Mouse (Mus musculus) embryonic stem cell, embryonic (primary cell): Measurements from ENCODE around the gene Lamtor2.

Experiments used
- CTCF ChIA-PET, 4 experiments: fragments of 300-600 bp in 2 of 4; fragments of 350-600 bp in 2 of 4; sonication (Branson Sonifier 250); formaldehyde crosslinking; loops; one replicate each; lab custom pipeline; 2022; ENCODE audit warnings: inconsistent platforms in 2 of 4; lab: Charles Lee
- POLR2A ChIA-PET, 4 experiments: fragments of 300-600 bp in 2 of 4; fragments of 350-600 bp in 2 of 4; sonication (Branson Sonifier 250); formaldehyde crosslinking; loops; one replicate each; lab custom pipeline; 2022; ENCODE audit warnings: antibody characterized with exemption in 4 of 4, inconsistent platforms in 1 of 4; lab: Charles Lee

Gene Lamtor2

GRCm38 (mm10) chr3:88503505-88503863 is 49.4 kb downstream of the Lamtor2 start:
- ChIA-PET POLR2A (interaction anchor here in 3 of 4 experiments (0.6 to 30.0 kb wide), 25 partner anchors 8 to 361 kb away, joined by 3 to 624 read pairs (median 3); partner anchors contain the start of genes Lamtor2 (in 2 of the 3), Lmna (in 1 of the 3), Mef2d (in 1 of the 3) and Mex3a (in 1 of the 3)), CTCF (interaction anchor here in 3 of 4 experiments (0.7 to 3.4 kb wide), 5 partner anchors 18 to 53 kb away, joined by 3 to 17 read pairs (median 4); no protein-coding TSS in a partner anchor)

DNA sequence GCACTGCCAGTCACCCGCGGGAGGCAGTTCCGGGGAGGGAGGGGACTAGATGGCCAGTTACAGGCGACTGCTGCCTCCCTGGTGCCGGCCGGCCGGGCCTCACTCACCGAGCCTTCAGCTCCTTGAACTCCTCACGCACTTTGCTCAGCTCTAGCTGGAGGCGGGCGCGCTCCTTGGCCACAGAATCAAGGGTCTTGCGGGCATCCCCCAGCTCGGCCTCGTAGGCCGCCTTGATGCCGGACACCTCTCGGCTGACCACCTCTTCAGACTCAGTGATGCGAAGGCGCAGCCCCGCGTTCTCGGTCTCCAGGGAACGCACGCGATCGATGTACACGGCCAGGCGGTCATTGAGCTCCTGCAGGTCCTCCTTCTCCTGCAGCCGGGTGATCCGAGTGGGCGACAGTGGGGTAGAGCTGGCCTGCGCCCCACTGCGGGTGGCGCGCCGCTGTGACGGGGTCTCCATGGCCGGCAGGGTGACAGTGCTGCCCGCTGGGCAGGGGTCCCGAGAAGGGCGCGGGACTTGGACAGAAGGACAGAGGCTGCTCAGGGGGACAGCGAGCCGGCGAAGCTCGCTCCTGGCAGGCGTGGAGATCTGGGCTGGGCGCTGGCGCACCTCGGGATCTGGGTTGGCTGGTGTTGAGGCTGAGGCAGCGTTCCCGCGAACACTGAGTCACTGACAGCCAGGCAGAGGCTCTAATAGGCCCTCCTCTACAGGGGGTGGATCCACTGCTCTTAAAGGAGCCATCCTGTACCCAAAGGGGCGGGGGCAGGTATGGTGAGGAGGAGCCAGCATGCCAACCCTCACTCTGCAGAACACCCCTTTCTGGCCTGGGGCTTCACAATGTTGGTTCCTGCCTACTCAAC is 50.0 kb downstream of the Lamtor2 start:
- ChIA-PET POLR2A (interaction anchor here in 3 of 4 experiments (0.5 to 30.0 kb wide), 35 partner anchors 7 to 361 kb away, joined by 3 to 624 read pairs (median 5); partner anchors contain the start of genes Ssr2 (in 2 of the 3), Lmna (in 1 of the 3), Mef2d (in 1 of the 3) and Mex3a (in 1 of the 3)), CTCF (interaction anchor here (0.6 to 3.4 kb wide), 10 partner anchors 12 to 62 kb away, joined by 3 to 17 read pairs (median 4); no protein-coding TSS in a partner anchor)

GRCm38 (mm10) chr3:88502031-88502571 is 50.8 kb downstream of the Lamtor2 start:
- ChIA-PET CTCF (interaction anchor here (0.5 to 3.4 kb wide), 12 partner anchors 12 to 940 kb away, joined by 3 to 17 read pairs (median 4); no protein-coding TSS in a partner anchor), POLR2A (interaction anchor here (0.5 to 30.0 kb wide), 36 partner anchors 7 to 281 kb away, joined by 3 to 624 read pairs (median 6); partner anchors contain the start of genes Lmna (in 3 of the 4), Pmf1 (in 2 of the 4), Lamtor2 (in 1 of the 4) and Mex3a (in 1 of the 4))

DNA sequence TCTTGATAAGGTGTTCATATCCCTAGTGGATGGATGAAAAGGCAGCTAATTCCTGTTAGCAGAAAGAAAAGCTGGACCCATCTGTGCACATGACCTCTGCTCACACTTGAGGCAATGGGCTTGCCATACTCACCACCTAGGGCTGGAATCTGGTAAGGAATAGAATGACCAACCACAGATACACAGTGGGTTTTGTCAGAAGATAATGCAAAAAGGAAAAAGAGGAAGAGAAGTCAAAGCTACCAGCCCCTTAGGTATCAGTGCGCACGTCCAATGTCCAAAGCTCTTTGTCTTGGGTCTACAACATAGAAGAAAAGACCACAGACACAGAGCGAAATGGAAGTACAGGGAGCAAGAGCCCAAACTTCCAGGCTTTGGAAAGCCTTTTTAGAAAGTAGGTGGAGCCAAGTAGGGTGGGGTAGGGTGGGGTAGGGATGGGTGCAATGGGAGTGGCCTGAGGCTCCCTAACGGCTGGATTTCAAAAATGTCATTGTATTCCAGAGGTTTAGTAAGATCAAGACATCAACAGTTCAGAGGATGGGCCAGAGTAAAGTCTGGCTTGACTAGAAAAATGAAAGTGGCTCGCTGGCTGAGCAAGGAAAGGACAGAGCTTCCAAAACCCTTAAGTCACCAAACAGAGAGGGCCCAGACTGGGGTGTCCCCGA is 51.4 kb downstream of the Lamtor2 start:
- ChIA-PET POLR2A (interaction anchor here (0.5 to 30.0 kb wide), 40 partner anchors 8 to 580 kb away, joined by 3 to 624 read pairs (median 5); partner anchors contain the start of genes Lmna (in 3 of the 4), Pmf1 (in 3 of the 4), Ssr2 (in 2 of the 4) and Lamtor2 (in 1 of the 4)), CTCF (interaction anchor here (0.5 to 3.4 kb wide), 13 partner anchors 11 to 939 kb away, joined by 3 to 17 read pairs (median 3); no protein-coding TSS in a partner anchor)

GRCm38 (mm10) chr3:88500655-88501365 is 52.1 kb downstream of the Lamtor2 start:
- ChIA-PET CTCF (interaction anchor here in 3 of 4 experiments (0.6 to 3.4 kb wide), 11 partner anchors 9 to 742 kb away, joined by 3 to 17 read pairs (median 3); partner anchors contain the start of gene Lmna (in 1 of the 3)), POLR2A (interaction anchor here (0.5 to 30.0 kb wide), 34 partner anchors 9 to 579 kb away, joined by 3 to 624 read pairs (median 4); partner anchors contain the start of genes Lmna (in 3 of the 4), Pmf1 (in 3 of the 4), Lamtor2 (in 1 of the 4) and Mex3a (in 1 of the 4))

- ChIA-PET POLR2A (interaction anchor here in 3 of 4 experiments (0.6 to 30.0 kb wide), 16 partner anchors 10 to 163 kb away, joined by 3 to 624 read pairs (median 6); partner anchors contain the start of genes Lmna (in 2 of the 3), Lamtor2 (in 1 of the 3), Pmf1 (in 1 of the 3) and Ssr2 (in 1 of the 3)), CTCF (interaction anchor here in 3 of 4 experiments (0.6 to 1.6 kb wide), 7 partner anchors 10 to 743 kb away, joined by 3 to 5 read pairs (median 4); partner anchors contain the start of gene Lmna (in 1 of the 3))
Measured at GRCm38 (mm10) chr3:88500087-88500486, 52.8 kb downstream of the Lamtor2 start.
